Mouse (Mus musculus) heart, embryonic 12.5 days (tissue): ENCODE data around the gene Agtrap. TPM values are rescaled to one million over a fixed set of nuclear protein-coding genes. Genes with fewer than 3 reads are reported as not detected.

ENCODE experiments used
- ATAC-seq: fragments of 200-750 bp; cut with Nextera tagmentation; 2 replicates; pipeline ENCODE4 v1.8.0; 2017; ENCODE audit warnings: moderate TSS enrichment, moderate library complexity; ENCODE audit not compliant: insufficient number of reproducible peaks, low FRiP score
- H3K27ac ChIP-seq: fragments of 300-500 bp; sonication (generic); 2 replicates; pipeline ENCODE4 v1.5.1; 2016; ENCODE audit warnings: mild to moderate bottlenecking, moderate library complexity; ENCODE audit not compliant: poor library complexity, severe bottlenecking
- H3K27me3 ChIP-seq: fragments of 300-500 bp; sonication (generic); replicated peaks from 2 replicates; pipeline ENCODE4 v1.6.1; 2016; ENCODE audit warnings: mild to moderate bottlenecking, moderate library complexity
- H3K36me3 ChIP-seq: fragments of 300-500 bp; sonication (generic); 2 replicates; pipeline ENCODE4 v1.6.1; 2016; ENCODE audit warnings: mild to moderate bottlenecking, moderate library complexity
- H3K4me1 ChIP-seq: fragments of 300-500 bp; sonication (generic); replicated peaks from 2 replicates; pipeline ENCODE4 v1.6.1; 2016; ENCODE audit warnings: mild to moderate bottlenecking
- H3K4me2 ChIP-seq: fragments of 300-500 bp; sonication (generic); 2 replicates; pipeline ENCODE4 v1.6.1; 2016; ENCODE audit warnings: mild to moderate bottlenecking, moderate library complexity
- H3K4me3 ChIP-seq: fragments of 300-500 bp; sonication (generic); 2 replicates; pipeline ENCODE4 v1.5.1; 2016; ENCODE audit warnings: mild to moderate bottlenecking
- H3K9ac ChIP-seq: fragments of 300-500 bp; sonication (generic); 2 replicates; pipeline ENCODE4 v1.6.1; 2016; ENCODE audit warnings: mild to moderate bottlenecking, moderate library complexity
- H3K9me3 ChIP-seq: fragments of 300-500 bp; sonication (generic); replicated peaks from 2 replicates; pipeline ENCODE4 v1.6.1; 2016; ENCODE audit warnings: mild to moderate bottlenecking, moderate library complexity
- WGBS: fragments of 180-500 bp; shearing (Covaris S2); methylation state at CpG from one replicate; pipeline ENCODE4 v1.1.7; 2016; 5-methylcytosine and 5-hydroxymethylcytosine counted together
- polyA plus RNA-seq: library from polyadenylated mRNA; unstranded; fragments of >200 nt; fragmentation: Nextera tagmentation; extraction: Ambion mirVana; gene quantifications from 2 replicates; pipeline ENCODE4 v1.2.1, GENCODE M21; 2016

The Agtrap gene
- polyA plus RNA-seq, 1 experiment from 2014 or later, result 18.9 TPM

DNA sequence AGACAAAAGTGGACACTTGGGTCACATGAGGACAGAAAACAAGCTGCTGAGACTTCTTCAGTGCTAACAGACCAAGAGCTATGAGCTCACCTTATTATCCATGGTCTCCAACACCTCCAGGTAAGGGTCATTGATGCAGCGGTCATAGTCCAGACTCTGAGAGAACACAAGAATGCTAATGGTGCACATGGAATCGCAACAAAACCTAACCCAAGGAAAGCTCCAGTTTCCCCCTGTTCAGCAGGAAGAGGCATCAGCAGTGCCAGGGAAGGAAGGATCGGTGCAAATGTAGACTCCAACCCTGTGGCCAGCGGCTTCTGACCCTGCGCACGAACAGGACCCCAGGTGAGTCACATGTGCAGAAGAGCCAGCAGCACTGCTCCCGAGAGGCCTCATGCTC, 58.5 kb downstream of the Agtrap start:
- Histone ChIP-seq H3K36me3 (peaks cover 66% of the 10 kb centered on the region), H3K27ac (no peak overlapping the region), H3K9ac (no peak overlapping the region), H3K4me2 (no peak overlapping the region), H3K4me3 (no peak overlapping the region), H3K27me3 (no peaks in the 10 kb centered on the region), H3K9me3 (no peaks in the 10 kb centered on the region), H3K4me1 (no peaks in the 10 kb centered on the region)
- no peak for ATAC-seq
- 92% methylated on average over 7 of the region's 7 CpGs for WGBS

Other genes with a start within 250 kb of the Agtrap start
- 5.0 and 5.9 TPM in 2 replicates for gene Zfp933, start 239.7 kb downstream of the Agtrap start, polyA plus RNA-seq
- gene Miip, start 219.2 kb downstream of the Agtrap start, polyA plus RNA-seq, result 23.4 and 26.3 TPM in 2 replicates
- 9.0 and 9.1 TPM in 2 replicates for gene Fv1, start 219.1 kb downstream of the Agtrap start, polyA plus RNA-seq
- gene Mfn2, start 183.3 kb downstream of the Agtrap start, polyA plus RNA-seq, result 121 and 123 TPM in 2 replicates
- gene Plod1, start 151.3 kb downstream of the Agtrap start, polyA plus RNA-seq, result 46.9 and 49.6 TPM in 2 replicates
- gene 2510039O18Rik, start 147.1 kb downstream of the Agtrap start, polyA plus RNA-seq, result 24.6 and 24.9 TPM in 2 replicates
- gene Nppb, start 102.2 kb downstream of the Agtrap start, polyA plus RNA-seq, result 276 and 282 TPM in 2 replicates
- 5,688 and 5,948 TPM in 2 replicates for gene Nppa, start 87.3 kb downstream of the Agtrap start, polyA plus RNA-seq
- gene Clcn6, start 49.2 kb downstream of the Agtrap start, polyA plus RNA-seq, result 7.8 and 9.3 TPM in 2 replicates
- 15.5 and 17.0 TPM in 2 replicates for gene Mthfr, start 49.0 kb downstream of the Agtrap start, polyA plus RNA-seq
- 36.6 and 39.3 TPM in 2 replicates for gene Mad2l2, start 42.4 kb upstream of the Agtrap start, polyA plus RNA-seq
- gene Draxin, start 42.7 kb upstream of the Agtrap start, polyA plus RNA-seq, result 0.05 and 0.08 TPM in 2 replicates
- gene Fbxo6, start 64.1 kb upstream of the Agtrap start, polyA plus RNA-seq, result 20.2 and 22.9 TPM in 2 replicates
- 24.9 and 25.1 TPM in 2 replicates for gene Fbxo44, start 72.5 kb upstream of the Agtrap start, polyA plus RNA-seq
- gene Fbxo2, start 72.6 kb upstream of the Agtrap start, polyA plus RNA-seq, result 0.70 and 0.92 TPM in 2 replicates
- 0.10 TPM in 1 of 2 replicates, not detected in the other for gene Disp3, start 199.9 kb upstream of the Agtrap start, polyA plus RNA-seq